Mouse (Mus musculus): ENCODE results near the gene Yipf4. TPM values are rescaled to one million over a fixed set of nuclear protein-coding genes. Genes with fewer than 3 reads are reported as not detected.

Gene Yipf4
- 80.2 and 88.8 TPM in 2 replicates for polyA plus RNA-seq (2015; fragmentation: Nextera tagmentation; extraction: Ambion mirVana)

DNA sequence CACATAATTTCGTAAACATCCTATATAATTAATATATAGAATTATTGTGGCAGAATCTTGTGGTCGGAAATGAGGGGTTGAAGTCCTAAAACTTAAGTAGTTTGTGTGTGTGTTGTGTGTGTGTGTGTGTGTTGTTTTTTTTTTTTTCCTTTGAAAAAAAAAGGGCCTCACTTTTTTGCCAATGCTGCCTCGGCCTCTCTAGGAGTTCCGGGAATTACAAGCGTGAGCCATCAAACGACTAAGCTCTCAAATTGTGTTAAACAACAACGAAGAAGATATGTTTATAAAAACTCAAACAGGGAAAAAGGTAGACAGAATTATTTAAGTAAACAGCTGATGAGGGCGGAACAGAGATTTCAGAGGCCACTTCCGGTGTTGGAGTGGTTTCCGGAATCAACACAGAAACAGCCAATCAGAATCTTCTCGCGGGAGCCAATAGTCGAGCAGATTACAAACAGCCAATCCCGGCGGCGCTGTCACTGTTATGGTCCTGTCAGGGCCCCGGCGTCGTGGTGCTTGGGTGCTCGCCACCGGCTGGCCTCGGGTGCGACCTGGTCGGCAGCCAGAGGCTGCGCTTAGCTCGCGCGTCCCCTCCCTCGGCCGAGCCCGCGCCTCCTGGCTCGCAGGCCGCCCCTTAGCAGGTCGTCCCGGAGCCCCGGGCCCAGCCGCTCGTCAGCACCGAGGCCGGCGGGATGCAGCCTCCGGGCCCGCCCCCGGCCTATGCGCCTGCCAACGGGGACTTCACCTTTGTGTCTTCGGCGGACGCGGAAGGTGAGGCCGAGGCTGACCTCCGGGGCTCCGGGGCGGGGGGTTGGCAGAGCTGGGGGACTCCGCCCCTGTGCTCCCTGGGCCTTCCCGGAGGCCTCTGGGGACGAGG lies at the start of gene Yipf4:
Yipf4 (plus strand) TSS at position 470 of the 877 bp plus-strand sequence.
- peak; percentile 97 for DNase-seq (ENCODE audit: low spot score)
- Histone ChIP-seq H3K4me1 (replicated peaks; ENCODE audit: control insufficient read depth, insufficient read depth) (no peaks in the 10 kb centered on the region), H3K27me3 (ENCODE audit: control insufficient read depth, insufficient read depth, low read length) (no peaks in the 10 kb centered on the region), H3K9me3 (ENCODE audit: control insufficient read depth, low read length) (no peaks in the 10 kb centered on the region), H3K4me2 (replicated peaks; ENCODE audit: low read depth) (peak within 1 kb of the TSS; percentile 65), H3K36me3 (ENCODE audit: control insufficient read depth, insufficient read depth, low read length) (peaks cover 3% of the 10 kb centered on the region; the same call in 1 of the 2 replicates), H3K9ac (ENCODE audit: low read length) (peak within 1 kb of the TSS; percentile 95), H3K4me3 (ENCODE audit: low read depth, low read length) (peak within 1 kb of the TSS; percentile 92), H3K27ac (replicated peaks) (peak within 1 kb of the TSS; percentile 96)
- peak; percentile 99 for ATAC-seq (ENCODE audit: low FRiP score, low TSS enrichment)
- 4% methylated on average over 50 of the region's 58 CpGs for WGBS
- TF ChIP-seq CTCF (IDR thresholded peaks at IDR 0.05; ENCODE audit: low read depth) = no peak
- peak; percentile 83 for TF ChIP-seq EP300 (optimal IDR thresholded peaks at IDR 0.05)

DNA sequence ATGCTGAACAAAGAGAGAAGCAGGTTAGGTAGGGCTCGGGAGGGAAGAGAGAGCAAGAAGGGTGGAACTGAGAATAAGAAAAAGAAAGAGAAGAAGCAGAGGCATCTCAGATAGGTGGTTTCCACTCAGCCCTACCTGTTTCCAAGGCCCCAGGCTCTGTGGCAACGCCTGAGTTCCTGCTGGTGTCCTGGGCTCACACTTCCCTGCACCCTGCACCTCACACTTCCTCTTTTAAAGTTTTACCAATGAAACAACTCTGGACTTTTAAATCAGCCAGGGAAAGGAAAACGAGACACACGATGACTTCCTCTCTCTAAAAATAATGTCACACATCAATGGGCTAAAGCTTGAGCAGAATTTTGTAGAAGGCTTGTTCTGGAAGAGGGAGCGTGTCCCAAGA lies 48.8 kb upstream of the Yipf4 start:
- Histone ChIP-seq H3K9ac (ENCODE audit: low read length) (no peak overlapping the region), H3K27ac (replicated peaks) (no peak overlapping the region), H3K36me3 (ENCODE audit: control insufficient read depth, insufficient read depth, low read length) (no peaks in the 10 kb centered on the region), H3K4me1 (replicated peaks; ENCODE audit: control insufficient read depth, insufficient read depth) (no peaks in the 10 kb centered on the region), H3K4me2 (replicated peaks; ENCODE audit: low read depth) (no peak overlapping the region), H3K9me3 (ENCODE audit: control insufficient read depth, low read length) (no peaks in the 10 kb centered on the region), H3K27me3 (ENCODE audit: control insufficient read depth, insufficient read depth, low read length) (no peaks in the 10 kb centered on the region), H3K4me3 (ENCODE audit: low read depth, low read length) (no peak overlapping the region)
- DNase-seq (ENCODE audit: low spot score) (no peak), ATAC-seq (ENCODE audit: low FRiP score, low TSS enrichment) (no peak)
- TF ChIP-seq CTCF (IDR thresholded peaks at IDR 0.05; ENCODE audit: low read depth) (no peak), EP300 (optimal IDR thresholded peaks at IDR 0.05) (no peak)
- WGBS = 64% methylated on average over 5 of the region's 5 CpGs

GRCm38 (mm10) chr17:74449776-74450175 lies 39.5 kb upstream of the Yipf4 start:
- WGBS = 87% methylated on average over 10 of the region's 10 CpGs
- no peak overlapping the region for H3K9ac ChIP-seq (ENCODE audit: low read length)
- no peaks in the 10 kb centered on the region for H3K27me3 ChIP-seq (ENCODE audit: control insufficient read depth, insufficient read depth, low read length)
- TF ChIP-seq EP300 (optimal IDR thresholded peaks at IDR 0.05) (no peak), CTCF (IDR thresholded peaks at IDR 0.05; ENCODE audit: low read depth) (no peak)
- no peak overlapping the region for H3K4me2 ChIP-seq (replicated peaks; ENCODE audit: low read depth)
- H3K36me3 ChIP-seq (ENCODE audit: control insufficient read depth, insufficient read depth, low read length) = no peaks in the 10 kb centered on the region
- H3K4me3 ChIP-seq (ENCODE audit: low read depth, low read length) = no peak overlapping the region
- no peaks in the 10 kb centered on the region for H3K9me3 ChIP-seq (ENCODE audit: control insufficient read depth, low read length)
- DNase-seq (ENCODE audit: low spot score) = no peak
- ATAC-seq (ENCODE audit: low FRiP score, low TSS enrichment) = no peak
- no peak overlapping the region for H3K27ac ChIP-seq (replicated peaks)
- no peaks in the 10 kb centered on the region for H3K4me1 ChIP-seq (replicated peaks; ENCODE audit: control insufficient read depth, insufficient read depth)

- no peak overlapping the region for H3K27ac ChIP-seq (replicated peaks)
- H3K4me3 ChIP-seq (ENCODE audit: low read depth, low read length) = no peak overlapping the region
- H3K9me3 ChIP-seq (ENCODE audit: control insufficient read depth, low read length) = no peaks in the 10 kb centered on the region
- no peak overlapping the region for H3K4me2 ChIP-seq (replicated peaks; ENCODE audit: low read depth)
- no peak overlapping the region for H3K9ac ChIP-seq (ENCODE audit: low read length)
- TF ChIP-seq CTCF (IDR thresholded peaks at IDR 0.05; ENCODE audit: low read depth) (no peak), EP300 (optimal IDR thresholded peaks at IDR 0.05) (no peak)
- no peak for DNase-seq (ENCODE audit: low spot score)
- no peaks in the 10 kb centered on the region for H3K36me3 ChIP-seq (ENCODE audit: control insufficient read depth, insufficient read depth, low read length)
- no peaks in the 10 kb centered on the region for H3K27me3 ChIP-seq (ENCODE audit: control insufficient read depth, insufficient read depth, low read length)
- ATAC-seq (ENCODE audit: low FRiP score, low TSS enrichment) = no peak
- WGBS = 75% methylated on average over 3 of the region's 3 CpGs
- H3K4me1 ChIP-seq (replicated peaks; ENCODE audit: control insufficient read depth, insufficient read depth) = no peaks in the 10 kb centered on the region
Observed at GRCm38 (mm10) chr17:74453928-74454327, 35.4 kb upstream of the Yipf4 start.

DNA sequence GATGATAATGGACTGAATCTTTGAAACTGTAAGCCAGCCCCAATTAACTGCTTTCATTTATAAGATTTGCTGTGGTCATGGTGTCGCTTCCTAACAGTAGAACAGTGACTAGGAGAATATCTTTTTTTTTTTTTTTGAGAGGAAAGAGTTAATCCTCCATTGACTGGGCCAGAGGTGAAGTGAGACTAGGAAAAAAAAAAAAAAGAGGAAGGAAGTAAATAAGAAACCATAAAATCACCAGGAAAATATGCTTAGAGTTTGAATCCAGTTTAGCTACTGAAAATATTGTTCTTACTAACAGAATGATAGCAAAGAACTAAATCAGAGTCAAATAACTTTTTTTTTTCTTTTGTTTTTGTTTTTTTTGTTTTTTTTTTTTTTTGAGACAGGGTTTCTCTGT lies 34.6 kb upstream of the Yipf4 start:
- Histone ChIP-seq H3K36me3 (ENCODE audit: control insufficient read depth, insufficient read depth, low read length) (no peaks in the 10 kb centered on the region), H3K27ac (replicated peaks) (no peak overlapping the region), H3K9me3 (ENCODE audit: control insufficient read depth, low read length) (no peaks in the 10 kb centered on the region), H3K4me1 (replicated peaks; ENCODE audit: control insufficient read depth, insufficient read depth) (no peaks in the 10 kb centered on the region), H3K9ac (ENCODE audit: low read length) (no peak overlapping the region), H3K27me3 (ENCODE audit: control insufficient read depth, insufficient read depth, low read length) (no peaks in the 10 kb centered on the region), H3K4me2 (replicated peaks; ENCODE audit: low read depth) (no peak overlapping the region), H3K4me3 (ENCODE audit: low read depth, low read length) (no peak overlapping the region)
- no peak for TF ChIP-seq CTCF (IDR thresholded peaks at IDR 0.05; ENCODE audit: low read depth)
- TF ChIP-seq EP300 (optimal IDR thresholded peaks at IDR 0.05) = no peak
- ATAC-seq (ENCODE audit: low FRiP score, low TSS enrichment) (no peak), DNase-seq (ENCODE audit: low spot score) (no peak)
- 91% methylated on average over 1 of the region's 1 CpGs for WGBS

- Histone ChIP-seq H3K4me1 (replicated peaks; ENCODE audit: control insufficient read depth, insufficient read depth) (no peaks in the 10 kb centered on the region), H3K27ac (replicated peaks) (no peak overlapping the region), H3K9ac (ENCODE audit: low read length) (no peak overlapping the region), H3K9me3 (ENCODE audit: control insufficient read depth, low read length) (no peaks in the 10 kb centered on the region), H3K4me3 (ENCODE audit: low read depth, low read length) (no peak overlapping the region), H3K27me3 (ENCODE audit: control insufficient read depth, insufficient read depth, low read length) (no peaks in the 10 kb centered on the region), H3K4me2 (replicated peaks; ENCODE audit: low read depth) (no peak overlapping the region), H3K36me3 (ENCODE audit: control insufficient read depth, insufficient read depth, low read length) (no peaks in the 10 kb centered on the region)
- no peak for TF ChIP-seq CTCF (IDR thresholded peaks at IDR 0.05; ENCODE audit: low read depth)
- TF ChIP-seq EP300 (optimal IDR thresholded peaks at IDR 0.05) = no peak
- ATAC-seq (ENCODE audit: low FRiP score, low TSS enrichment) (no peak), DNase-seq (ENCODE audit: low spot score) (no peak)
- 86% methylated on average over 4 of the region's 4 CpGs for whole genome bisulfite sequencing
Observed at GRCm38 (mm10) chr17:74455426-74455825, 33.9 kb upstream of the Yipf4 start.
